Mouse (Mus musculus) layer of hippocampus, adult 9-11 months (tissue): ENCODE results near the gene St8sia1.
"Not testable (repeated sequence)": the region's sequence is repeated elsewhere in the genome, so short reads cannot be mapped to it uniquely, and the experiment has no call there.

ENCODE experiments used
- DNase-seq: peaks from one replicate; pipeline ENCODE4 v3.0.0; 2022

The St8sia1 gene

DNA sequence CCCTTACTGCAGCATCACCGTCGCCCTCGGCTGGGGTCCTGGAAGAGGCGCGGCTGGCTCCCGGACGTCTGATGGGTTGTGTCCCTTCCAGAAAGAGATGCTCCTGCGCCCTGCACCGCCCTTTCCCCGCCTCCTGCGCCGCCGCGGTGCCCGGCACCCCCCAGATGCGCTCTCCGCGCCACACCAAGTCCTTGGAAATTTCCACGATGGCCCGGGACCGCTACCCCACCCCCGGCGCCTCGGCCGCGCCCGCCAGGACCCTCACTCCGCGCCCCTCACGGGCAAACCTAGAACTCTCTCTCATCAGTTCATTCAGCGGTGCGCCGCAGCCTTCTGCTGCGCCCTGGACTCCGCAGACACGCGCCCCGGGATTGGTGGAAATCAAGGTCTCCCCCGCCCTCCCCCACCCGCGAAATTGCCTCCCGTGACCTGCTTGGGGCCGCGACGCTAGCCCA lies at the start of gene St8sia1:
Gene St8sia1 (minus strand): TSS at position 377 of the 455 bp plus-strand sequence.
- DNase-seq = peak; percentile 41

DNA sequence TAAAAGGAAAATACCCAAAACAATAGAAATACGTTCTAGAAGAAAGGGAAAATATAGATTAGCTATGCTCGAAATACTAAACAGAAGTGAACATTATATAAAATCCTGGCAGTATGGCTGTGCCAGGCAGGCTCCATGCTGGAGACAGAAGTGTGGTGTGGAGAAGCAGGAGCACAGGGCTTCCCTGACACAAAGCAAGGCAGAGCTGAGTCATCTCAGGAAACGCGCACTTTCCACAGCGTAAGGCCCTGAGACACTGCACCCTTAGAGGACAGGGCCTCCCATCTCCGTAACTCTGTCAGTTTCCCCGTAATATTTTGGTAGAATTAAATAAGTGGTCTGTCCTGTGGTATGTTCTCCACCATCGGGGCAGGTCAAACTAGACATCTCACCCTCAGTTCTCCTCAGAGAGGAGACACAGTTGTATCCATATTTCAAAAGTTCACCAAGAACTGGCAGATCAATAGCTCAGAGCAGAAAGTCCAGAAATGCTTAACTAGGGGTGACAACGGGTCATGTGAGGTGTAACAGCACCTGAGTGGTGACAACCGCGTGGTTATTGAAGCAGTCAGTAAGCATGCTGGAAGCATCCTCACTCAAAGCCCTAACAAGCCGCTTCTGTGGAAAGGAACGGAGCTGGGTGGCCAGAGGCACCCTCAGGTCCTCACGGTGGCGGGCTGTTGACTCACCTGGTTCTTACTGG lies 48.4 kb upstream of the St8sia1 start:
- no peak for DNase-seq

DNA sequence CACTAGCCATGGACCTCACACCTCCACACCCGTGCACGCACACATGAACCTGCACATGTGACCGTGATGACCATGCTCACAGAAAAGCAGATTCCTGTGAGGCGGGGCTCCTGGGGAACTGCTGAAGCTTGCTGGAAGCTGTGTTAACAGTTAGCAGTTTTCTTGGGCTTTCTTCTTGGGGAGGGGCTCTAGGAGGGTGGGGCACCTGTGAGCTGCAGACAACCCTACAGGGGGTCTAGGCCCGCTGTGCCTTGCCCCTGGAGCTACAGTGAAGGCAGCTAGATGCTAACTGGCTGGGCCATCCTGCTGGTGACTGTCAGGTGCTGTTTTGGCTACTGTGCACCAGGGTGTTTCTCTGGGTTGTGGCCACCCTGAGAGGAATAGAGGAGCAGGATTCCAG lies 44.6 kb upstream of the St8sia1 start:
- no peak for DNase-seq

DNA sequence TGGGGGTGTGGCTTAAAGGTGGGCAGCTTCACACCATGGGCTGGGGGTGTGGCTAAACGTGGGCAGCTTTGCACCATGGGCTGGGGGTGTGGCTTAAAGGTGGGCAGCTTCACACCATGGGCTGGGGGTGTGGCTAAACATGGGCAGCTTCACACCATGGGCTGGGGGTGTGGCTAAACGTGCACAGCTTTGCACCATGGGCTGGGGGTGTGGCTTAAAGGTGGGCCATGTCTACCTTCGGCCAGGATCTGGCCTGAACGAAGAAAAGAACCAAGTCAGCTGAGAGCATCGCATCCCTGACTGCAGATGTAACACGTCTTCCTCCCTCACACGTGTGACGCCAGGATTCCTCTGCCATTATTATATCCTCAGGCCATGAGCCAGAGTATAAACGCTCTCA lies 41.0 kb upstream of the St8sia1 start:
- DNase-seq = not testable (repeated sequence)

DNA sequence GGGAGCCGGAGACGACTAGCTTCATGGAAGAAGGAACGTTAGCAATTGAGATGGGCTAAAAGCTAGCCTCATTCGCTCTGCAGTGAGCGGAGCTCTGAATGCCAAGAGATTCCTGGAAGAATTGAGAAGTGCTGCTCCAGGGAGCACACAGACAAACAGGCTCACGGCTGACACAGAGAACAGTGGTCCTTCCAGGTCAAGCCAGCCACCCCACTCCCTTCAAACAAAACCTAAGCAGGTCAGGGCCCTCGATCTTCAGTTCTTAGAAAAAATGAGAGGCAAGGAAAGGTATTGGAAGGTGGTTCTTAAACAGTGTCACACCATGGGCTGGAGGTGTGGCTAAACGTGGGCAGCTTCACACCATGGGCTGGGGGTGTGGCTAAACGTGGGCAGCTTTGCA lies 40.5 kb upstream of the St8sia1 start:
- DNase-seq = no peak

DNA sequence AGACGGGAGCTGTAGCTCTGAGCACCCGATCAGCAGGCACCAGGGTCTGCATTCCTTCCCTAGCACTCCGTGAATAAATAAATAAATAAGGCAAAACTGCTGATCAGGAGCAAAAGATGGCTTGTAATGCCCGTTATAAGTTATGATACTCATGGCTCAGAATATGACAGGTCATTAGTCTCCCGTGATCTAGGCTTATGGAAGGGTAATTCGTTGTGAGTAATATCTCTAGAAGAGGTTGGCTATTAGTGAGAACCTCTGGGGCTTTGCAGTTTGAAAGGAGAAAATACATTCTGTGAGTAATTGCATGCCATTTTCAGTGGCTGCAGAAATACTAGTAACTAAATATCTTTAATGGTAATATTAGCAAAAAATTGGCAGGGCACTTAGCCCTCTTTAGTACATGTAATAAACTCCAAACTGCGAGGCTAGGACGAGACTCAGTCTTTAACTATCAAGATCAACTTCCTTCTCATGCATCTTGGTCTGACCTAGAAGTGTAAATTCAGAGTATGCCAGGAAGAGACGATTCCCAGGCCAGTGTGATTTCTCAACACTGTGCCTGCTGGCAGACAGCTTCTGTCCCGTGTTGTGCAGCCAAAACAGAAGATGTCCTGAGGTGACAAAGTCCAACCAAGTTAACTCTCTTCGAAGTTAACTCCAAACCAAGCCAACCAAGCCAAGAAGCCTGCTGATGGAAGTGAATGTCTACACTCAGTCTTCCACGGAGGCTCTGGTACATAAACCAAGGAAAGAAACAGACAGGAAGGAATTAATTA lies 34.2 kb upstream of the St8sia1 start:
- no peak for DNase-seq

DNA sequence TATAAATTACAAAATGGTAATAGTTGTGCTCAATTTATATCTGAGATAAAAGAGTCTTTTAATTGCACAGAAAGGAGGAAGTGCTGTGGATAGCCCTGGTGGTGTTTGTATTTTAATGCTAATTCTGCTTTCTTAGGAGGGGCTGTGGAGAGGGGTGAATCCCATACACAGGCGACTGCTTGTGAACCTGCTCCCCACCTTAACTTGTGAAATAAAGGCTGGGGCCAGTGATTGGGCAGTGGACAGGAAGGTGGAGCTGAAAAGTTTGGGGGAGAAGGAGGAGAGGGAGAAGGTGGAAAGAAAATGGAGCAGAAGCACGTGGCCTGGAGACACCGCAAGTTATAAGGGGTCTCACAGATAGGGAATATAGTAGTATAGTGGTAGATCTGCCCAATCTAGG lies 32.6 kb upstream of the St8sia1 start:
- no peak for DNase-seq

DNA sequence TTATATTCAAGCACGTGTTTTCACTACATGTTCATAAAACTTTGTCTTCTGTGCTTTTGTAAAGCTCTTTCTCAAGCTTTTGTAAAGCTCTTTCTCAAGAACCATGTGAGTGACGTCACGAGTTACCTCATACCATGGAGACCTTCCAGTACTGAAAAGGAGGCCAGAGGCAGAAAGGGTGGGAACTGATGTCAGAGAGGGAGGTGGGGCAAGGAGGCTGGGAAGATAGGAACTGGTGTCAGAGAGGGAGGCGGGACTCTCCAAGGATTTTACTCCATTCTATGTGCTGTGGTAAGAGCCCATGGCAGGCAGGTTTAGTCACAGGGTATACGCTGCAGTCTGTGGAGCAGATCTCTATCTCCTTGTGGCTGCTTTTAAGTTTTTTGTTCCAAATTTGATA lies 31.3 kb upstream of the St8sia1 start:
- no peak for DNase-seq

DNA sequence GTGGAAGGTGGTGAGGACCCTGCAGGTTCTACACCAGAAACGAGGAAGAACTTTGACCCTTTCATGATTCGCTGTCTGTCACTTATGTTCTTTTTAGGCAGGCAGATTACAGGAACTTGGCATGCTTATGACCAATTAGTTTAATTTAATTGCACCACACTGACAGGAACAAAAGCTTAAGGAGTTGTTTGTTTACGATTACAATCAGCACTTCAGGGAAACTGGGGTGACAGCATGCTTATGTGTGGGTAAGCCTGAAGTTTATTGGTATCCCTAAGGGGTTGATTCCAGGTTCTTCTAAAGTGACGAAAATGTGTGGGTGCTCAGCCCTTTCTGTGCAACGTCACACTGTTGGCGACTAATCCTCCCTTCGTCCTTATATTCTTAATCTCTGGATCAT lies 30.6 kb upstream of the St8sia1 start:
- no peak for DNase-seq

DNA sequence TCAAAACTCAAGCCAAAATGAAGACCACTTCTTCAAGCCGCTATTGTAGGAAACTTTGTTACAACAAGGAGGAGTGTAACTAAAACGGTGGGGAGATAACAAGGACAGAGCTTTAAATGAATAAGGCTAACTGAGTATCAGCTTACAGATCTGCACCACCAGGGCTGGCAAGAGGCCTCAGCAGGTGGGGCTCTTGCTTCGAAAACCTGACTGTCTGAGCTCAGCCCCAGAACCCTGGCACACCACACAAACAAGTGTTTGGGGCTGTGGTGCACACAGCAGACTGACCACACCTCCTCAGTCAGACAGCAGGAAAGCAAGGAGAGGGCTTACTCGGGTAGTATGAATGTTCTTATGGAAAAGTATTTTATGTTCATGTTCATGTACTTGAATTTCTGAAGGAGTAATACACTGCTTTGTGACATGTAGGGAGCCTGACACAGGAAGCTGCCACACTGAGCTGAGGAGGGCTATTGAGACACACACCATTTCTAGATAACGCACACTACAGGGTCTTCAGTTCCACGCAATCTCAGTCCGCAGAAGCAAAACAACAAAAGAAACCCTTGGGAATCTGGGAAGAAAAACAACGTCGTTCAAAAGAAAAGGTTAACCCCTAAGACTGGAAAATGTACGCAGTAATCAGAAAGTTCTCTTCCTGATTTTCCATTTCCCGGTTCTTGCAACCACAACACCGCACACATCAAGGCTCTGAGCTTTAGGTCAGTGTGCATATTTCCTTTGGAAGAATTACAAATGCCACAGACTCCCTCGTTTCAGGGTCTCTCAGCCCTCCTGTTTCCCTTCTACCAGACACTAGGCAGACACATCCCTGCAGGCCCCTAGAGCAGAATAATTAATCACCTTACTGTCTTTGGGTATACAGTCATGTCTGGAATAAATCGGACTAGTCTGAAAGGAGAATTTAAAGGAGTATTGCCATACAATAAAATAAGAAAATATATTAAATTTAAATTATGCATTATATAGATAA lies 29.8 kb upstream of the St8sia1 start:
- no peak for DNase-seq

DNA sequence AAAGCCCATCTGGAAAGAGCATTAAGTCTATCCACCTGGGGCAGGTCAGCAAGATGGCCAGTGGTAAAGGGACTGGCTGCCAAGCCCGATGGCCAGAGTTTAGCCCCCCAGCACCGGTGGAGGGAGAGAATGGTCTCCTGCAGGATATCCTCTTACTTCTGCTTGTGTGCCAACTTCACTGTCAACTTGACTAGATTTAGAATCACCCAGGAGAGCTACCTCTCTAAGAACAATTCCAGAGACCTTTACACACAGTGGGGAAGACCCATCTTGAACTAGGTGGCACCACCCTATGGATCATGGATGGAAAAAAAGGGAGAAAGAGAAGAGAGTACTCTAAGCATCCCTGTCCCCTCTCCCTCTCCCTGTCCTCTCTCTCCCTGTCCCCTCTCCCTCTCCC lies 28.7 kb upstream of the St8sia1 start:
- no peak for DNase-seq

DNA sequence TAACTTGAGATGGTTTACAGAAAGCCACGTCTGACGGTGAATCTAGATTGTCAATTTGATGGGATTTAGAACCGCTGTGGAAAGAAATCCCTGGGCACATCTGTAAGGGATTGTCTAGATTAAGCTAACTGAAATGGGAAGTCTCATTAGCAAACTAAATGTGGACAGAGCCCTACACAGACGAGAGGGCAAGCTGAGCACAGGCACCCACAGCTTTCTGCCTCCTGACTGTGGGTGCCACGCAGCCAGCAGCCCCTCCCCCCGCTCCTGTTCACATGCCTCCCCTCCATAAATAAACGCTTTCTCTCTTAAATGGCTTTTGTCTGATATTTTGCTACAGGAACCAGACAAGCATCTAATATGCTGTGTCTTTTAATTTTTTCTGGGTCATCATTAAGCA lies 27.8 kb upstream of the St8sia1 start:
- no peak for DNase-seq

DNA sequence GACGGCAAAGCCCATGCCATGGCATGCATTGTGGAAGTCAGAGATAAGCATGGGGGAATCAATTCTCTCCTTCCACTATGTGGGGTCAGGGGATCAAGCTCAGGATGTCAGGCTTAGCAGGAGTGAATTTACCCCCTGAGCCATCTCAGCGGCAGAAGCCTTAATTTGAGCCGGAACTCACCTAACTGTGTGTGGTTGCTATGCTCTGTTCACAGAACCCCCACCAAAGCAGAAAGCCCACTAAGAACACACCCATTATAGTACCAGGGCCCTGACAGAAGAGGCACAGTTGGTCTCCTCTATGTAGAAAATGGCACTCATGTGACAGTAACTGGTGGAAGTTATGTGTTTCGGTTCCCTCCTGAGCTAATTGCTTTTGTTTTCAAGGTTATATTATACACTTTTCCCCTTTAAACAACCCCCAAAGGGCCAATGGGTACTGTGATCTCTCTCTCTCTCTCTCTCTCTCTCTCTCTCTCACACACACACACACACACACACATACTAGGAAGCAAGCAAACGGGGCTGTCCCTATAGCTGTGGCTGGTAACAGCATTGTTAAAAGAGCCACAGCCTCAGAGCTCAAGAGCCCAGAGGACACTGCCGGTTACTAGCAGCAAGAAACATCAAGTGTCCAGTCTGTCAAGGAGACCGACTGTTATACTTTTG lies 27.3 kb upstream of the St8sia1 start:
- DNase-seq = no peak

DNA sequence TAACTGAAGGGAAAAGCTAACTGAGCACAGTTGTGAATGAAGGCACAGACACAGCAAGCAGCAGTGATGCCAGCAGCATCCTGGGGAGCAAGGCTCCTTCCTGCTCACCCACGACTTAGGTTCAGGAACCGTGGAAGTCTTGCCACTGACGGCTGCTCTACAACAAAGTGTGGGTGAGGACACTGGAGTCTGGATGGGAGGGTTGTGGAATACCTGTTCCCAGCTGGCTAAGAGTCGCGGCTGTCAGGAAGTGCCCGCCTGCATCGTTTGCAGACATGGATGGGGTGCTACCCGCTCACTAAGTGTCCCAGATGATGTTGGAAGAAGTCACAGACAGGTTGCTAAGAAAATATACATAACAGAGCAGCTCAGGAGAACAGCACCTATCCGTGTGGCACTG lies 26.3 kb upstream of the St8sia1 start:
- DNase-seq = no peak

DNA sequence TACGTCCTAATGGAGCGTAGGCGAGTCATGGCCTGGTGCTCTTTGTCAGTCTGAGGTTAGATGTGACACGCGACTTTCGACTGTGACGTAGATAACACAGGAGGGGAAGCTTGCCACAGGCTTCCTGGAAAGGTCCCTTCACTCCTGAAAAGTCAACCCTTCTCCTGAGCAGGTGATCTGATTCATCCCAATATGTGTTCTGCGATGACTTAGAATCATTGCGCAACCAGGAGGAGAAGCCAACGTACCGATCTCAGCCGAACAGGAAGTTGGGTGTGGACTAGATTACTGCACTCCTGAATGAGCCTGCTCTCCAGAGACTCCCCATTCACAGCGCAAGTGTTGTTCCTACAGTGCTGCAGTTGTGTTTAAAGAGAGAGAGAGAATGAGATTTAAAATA lies 25.2 kb upstream of the St8sia1 start:
- no peak for DNase-seq

DNA sequence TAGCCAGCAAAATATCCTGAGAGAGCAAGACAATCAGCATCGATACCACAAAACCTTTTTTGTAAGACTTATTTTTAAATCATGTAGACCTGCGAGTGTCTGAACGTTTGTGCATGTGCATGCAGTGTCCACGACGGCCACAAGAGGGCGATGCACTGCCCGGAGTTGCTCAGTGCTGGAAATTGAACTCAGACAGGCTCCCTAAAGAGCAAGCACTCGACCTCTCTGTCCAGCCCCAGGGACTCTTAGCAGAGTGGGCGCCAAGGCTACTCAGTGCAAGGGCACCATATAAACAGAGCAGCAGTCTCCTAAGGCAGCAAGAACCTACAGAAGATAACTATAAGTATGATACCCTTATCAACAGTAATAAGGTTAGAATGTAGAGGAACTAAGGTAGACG lies 24.5 kb upstream of the St8sia1 start:
- no peak for DNase-seq

DNA sequence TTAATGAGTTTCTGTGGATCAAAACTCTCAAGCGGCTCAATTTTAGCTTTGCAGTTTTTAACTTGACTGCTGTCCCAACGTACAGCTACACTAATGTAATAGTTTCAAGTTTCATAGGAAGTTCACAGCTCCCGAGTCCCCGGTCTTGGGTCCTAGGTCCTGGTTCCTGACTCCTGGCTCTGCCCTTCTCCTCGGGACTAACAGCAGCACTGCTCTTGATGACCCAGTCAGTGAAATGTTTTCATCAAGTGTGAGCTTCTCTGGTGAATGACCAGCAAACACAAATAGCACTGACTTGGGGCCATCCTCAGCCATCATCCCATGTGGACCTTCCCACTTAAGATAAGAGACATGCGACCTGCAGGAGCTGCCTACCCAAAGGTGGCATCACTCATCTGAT lies 24.0 kb upstream of the St8sia1 start:
- DNase-seq = no peak

DNA sequence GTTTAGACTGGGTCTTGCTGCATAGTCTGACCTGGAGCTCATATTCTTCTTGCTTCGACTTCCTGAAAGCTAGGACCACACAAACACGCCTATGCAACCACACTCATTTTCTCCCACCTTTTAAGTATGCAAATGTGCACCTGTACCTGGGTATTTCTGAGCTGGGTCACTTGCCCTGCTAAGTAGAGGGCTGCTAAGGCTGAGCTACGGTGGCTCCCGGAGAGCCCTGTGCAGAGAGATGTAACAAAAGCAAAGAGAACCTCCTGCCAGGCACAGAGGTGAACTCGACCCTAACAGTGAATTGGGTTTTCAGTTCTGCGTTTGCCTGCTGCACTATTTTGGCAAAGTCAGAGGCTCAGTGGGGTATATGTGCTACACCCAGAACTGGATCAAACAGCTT lies 23.4 kb upstream of the St8sia1 start:
- DNase-seq = no peak

DNA sequence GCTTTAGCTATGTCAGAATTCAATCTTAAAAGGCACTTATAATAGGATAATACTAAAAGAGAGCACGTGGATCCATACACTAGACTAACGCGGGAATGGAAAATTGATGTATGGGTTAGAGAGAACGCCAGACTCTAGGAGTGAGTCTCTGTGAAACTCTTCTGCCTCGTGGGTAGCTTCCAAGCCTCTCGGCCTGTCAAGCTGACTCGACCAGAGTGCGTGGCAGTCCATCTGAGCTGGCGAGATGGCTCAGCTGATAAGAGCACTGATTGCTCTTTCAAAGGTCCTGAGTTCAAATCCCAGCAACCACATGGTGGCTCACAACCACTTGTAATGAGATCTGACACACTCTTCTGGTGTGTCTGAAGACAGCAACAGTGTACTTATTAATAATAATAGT lies 22.5 kb upstream of the St8sia1 start:
- DNase-seq = not testable (repeated sequence)

DNA sequence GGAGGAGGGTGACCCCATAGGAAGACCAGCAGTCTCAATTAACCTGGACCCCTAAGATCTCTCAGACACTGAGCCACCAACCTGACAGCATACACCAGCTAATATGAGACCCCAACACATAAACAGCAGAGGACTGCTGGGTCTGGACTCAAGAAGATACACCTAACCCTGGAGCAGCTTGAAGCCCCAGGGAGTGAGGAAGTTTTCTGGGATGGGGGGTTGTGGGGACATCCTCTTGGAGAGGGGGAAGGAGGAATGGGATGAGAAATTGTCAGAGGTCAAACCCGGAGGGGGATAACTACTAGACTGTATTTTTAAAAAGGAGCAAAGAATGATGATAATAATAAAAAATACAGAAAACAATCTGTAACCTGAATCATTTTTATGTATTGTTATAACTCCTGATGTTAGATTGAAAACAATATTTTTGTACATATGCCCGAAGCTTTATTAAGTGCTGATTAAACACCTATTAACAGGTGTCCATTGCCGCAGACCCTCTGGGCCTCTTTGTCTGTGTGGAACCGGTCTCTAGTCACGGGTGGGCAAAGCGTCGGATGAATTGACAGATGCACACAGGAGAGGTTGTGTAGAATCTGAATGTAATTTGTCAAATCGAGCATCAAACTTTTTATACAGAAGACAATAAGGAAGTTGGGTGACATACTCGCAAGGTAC lies 21.4 kb upstream of the St8sia1 start:
- not testable (repeated sequence) for DNase-seq

DNA sequence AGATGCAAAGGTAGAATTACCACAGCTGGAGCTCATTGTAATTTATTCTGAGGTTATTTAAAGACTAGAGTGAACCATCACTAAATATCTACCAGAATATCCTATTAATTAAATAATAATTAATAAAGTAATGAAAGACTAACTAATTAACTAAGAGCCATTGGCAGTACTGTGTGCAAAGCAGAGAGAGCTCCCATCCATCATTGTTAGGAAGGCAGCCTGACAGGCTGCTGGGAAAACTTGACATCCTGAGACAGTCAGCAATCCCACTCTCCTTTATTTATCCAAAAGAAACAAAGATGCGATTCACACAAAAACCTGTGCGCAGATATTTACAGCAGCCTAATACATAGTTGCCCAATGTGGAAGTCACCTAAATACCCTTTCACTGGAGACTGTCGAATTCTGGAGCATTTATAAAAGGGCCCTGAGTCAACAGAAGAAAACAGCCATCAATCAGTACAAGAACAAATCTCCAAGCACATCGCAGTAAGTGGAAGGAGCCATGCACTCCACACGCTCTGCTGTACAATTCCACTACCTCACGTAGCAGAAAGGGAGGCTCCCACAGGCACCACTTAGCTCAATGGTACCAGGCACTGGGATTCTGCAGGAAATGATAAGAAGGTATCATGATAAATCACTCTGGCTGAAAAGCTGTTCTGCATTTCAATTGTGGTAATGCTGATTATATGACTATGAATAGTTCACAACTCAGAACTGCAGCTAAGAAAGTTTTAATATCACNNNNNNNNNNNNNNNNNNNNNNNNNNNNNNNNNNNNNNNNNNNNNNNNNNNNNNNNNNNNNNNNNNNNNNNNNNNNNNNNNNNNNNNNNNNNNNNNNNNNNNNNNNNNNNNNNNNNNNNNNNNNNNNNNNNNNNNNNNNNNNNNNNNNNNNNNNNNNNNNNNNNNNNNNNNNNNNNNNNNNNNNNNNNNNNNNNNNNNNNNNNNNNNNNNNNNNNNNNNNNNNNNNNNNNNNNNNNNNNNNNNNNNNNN lies 15.7 kb upstream of the St8sia1 start:
- no peak for DNase-seq
